Mouse (Mus musculus) activated CD4-positive, CD25-positive, alpha-beta regulatory T cell, adult 4 months (primary cell): ENCODE measurements around the gene Gm43738. TPM values are rescaled to one million over a fixed set of nuclear protein-coding genes. Genes with fewer than 3 reads are reported as not detected.

Experiments used
- polyA plus RNA-seq, 2 experiments: library from polyadenylated mRNA; unstranded; fragments of 100-300 nt; shearing (Covaris generic); gene quantifications; one replicate each; pipeline ENCODE4 v1.2.1; 2017

The Gm43738 gene
- polyA plus RNA-seq, 2 experiments from 2014 or later, result 0.23 TPM; not detected in 1

Other genes with a start within 250 kb of the Gm43738 start
- 10 to 100 TPM; 23.7 to 30.8 TPM for gene Msto1, start 187.1 kb downstream of the Gm43738 start, polyA plus RNA-seq
- 10 to 100 TPM; 32.0 to 37.4 TPM for gene Ash1l, start 150.5 kb downstream of the Gm43738 start, polyA plus RNA-seq
- 100 to 1,000 TPM; 122 to 130 TPM for gene Dap3, start 149.9 kb downstream of the Gm43738 start, polyA plus RNA-seq
- 10 to 100 TPM; 54.4 to 70.3 TPM for gene Rusc1, start 7.8 kb downstream of the Gm43738 start, polyA plus RNA-seq
- 10 to 100 TPM; 75.1 to 83.8 TPM for gene Fdps, start 860 bp upstream of the Gm43738 start, polyA plus RNA-seq
- not detected for gene Pklr, start 35.0 kb upstream of the Gm43738 start, polyA plus RNA-seq
- gene Hcn3, start 59.1 kb upstream of the Gm43738 start, polyA plus RNA-seq, result under 1 TPM; 0.50 to 0.69 TPM
- gene Clk2, start 63.7 kb upstream of the Gm43738 start, polyA plus RNA-seq, result 10 to 100 TPM; 12.4 to 18.5 TPM
- gene Scamp3, start 76.4 kb upstream of the Gm43738 start, polyA plus RNA-seq, result 100 to 1,000 TPM; 160 to 182 TPM
- 100 to 1,000 TPM; 158 to 168 TPM for gene Fam189b, start 82.0 kb upstream of the Gm43738 start, polyA plus RNA-seq
- 10 to 100 TPM; 72.1 to 75.6 TPM for gene Gba, start 101.8 kb upstream of the Gm43738 start, polyA plus RNA-seq
- 1 to 10 TPM in 1 of 2 experiments, under 1 TPM in 1; 0.22 to 2.4 TPM for gene Thbs3, start 114.1 kb upstream of the Gm43738 start, polyA plus RNA-seq
- gene Mtx1, start 126.0 kb upstream of the Gm43738 start, polyA plus RNA-seq, result 100 to 1,000 TPM in 1 of 2 experiments, 10 to 100 TPM in 1; 90.7 to 112 TPM
- gene Muc1, start 128.0 kb upstream of the Gm43738 start, polyA plus RNA-seq, result under 1 TPM; 0.88 to 0.97 TPM
- 100 to 1,000 TPM; 275 to 319 TPM for gene Krtcap2, start 144.9 kb upstream of the Gm43738 start, polyA plus RNA-seq
- 1 to 10 TPM; 2.1 to 3.4 TPM for gene Trim46, start 145.2 kb upstream of the Gm43738 start, polyA plus RNA-seq
- gene Dpm3, start 158.3 kb upstream of the Gm43738 start, polyA plus RNA-seq, result 100 to 1,000 TPM; 124 to 160 TPM
- gene Slc50a1, start 169.5 kb upstream of the Gm43738 start, polyA plus RNA-seq, result 100 to 1,000 TPM; 195 to 254 TPM
- gene Efna1, start 180.0 kb upstream of the Gm43738 start, polyA plus RNA-seq, result not detected
- gene Efna3, start 221.9 kb upstream of the Gm43738 start, polyA plus RNA-seq, result not detected
- under 1 TPM; 0.28 to 0.50 TPM for gene Efna4, start 236.9 kb upstream of the Gm43738 start, polyA plus RNA-seq
- 10 to 100 TPM in 1 of 2 experiments, 1 to 10 TPM in 1; 7.7 to 12.7 TPM for gene Adam15, start 248.9 kb upstream of the Gm43738 start, polyA plus RNA-seq